Mouse (Mus musculus) limb, embryonic 15.5 days (tissue): ENCODE data around the gene Cc2d1a. TPM values are rescaled to one million over a fixed set of nuclear protein-coding genes. Genes with fewer than 3 reads are reported as not detected.
A peak's percentile ranks its signal among the peaks of the same experiment; 100 is the strongest.

ENCODE experiments used
- ATAC-seq: fragments of 200-750 bp; cut with Nextera tagmentation; 2 replicates; pipeline ENCODE4 v1.8.0; 2017; ENCODE audit warnings: low read depth, moderate TSS enrichment; ENCODE audit not compliant: insufficient number of reproducible peaks, low FRiP score, low TSS enrichment
- H3K27ac ChIP-seq: fragments of 300-500 bp; sonication (generic); 2 replicates; pipeline ENCODE4 v1.5.1; 2015; ENCODE audit warnings: moderate library complexity, mild to moderate bottlenecking, inconsistent platforms
- H3K27me3 ChIP-seq: fragments of 300-500 bp; sonication (generic); 2 replicates; pipeline ENCODE4 v1.6.1; 2015; ENCODE audit warnings: inconsistent platforms
- H3K36me3 ChIP-seq: fragments of 300-500 bp; sonication (generic); 2 replicates; pipeline ENCODE4 v1.6.1; 2015; ENCODE audit warnings: inconsistent platforms
- H3K4me1 ChIP-seq: fragments of 300-500 bp; sonication (generic); 2 replicates; pipeline ENCODE4 v1.6.1; 2015; ENCODE audit warnings: inconsistent platforms
- H3K4me2 ChIP-seq: fragments of 300-500 bp; sonication (generic); 2 replicates; pipeline ENCODE4 v1.6.1; 2015; ENCODE audit warnings: mild to moderate bottlenecking, inconsistent platforms
- H3K4me3 ChIP-seq: fragments of 300-500 bp; sonication (generic); 2 replicates; pipeline ENCODE4 v1.5.1; 2015; ENCODE audit warnings: mild to moderate bottlenecking, inconsistent platforms
- H3K9ac ChIP-seq: fragments of 300-500 bp; sonication (generic); 2 replicates; pipeline ENCODE4 v1.6.1; 2015; ENCODE audit warnings: inconsistent platforms
- H3K9me3 ChIP-seq: fragments of 300-500 bp; sonication (generic); 2 replicates; pipeline ENCODE4 v1.6.1; 2016; ENCODE audit warnings: inconsistent platforms
- WGBS: fragments of 180-500 bp; shearing (Covaris S2); methylation state at CpG from one replicate; pipeline ENCODE4 v1.1.7; 2015; 5-methylcytosine and 5-hydroxymethylcytosine counted together
- microRNA counts: library from miRNA; unstranded; fragments of <30 nt; microRNA quantifications from one replicate; lab custom pipeline; 2016
- microRNA-seq: library from miRNA; unstranded; fragments of <30 nt; microRNA quantifications from one replicate; pipeline ENCODE4, GENCODE M21; 2016
- polyA plus RNA-seq: library from polyadenylated mRNA; unstranded; fragments of >200 nt; fragmentation: Nextera tagmentation; extraction: Ambion mirVana; gene quantifications from 2 replicates; pipeline ENCODE4 v1.2.1, GENCODE M21; 2015

Gene Cc2d1a
- polyA plus RNA-seq, 1 experiment from 2014 or later: 28.5 TPM

GRCm38 (mm10) chr8:84098376-84098775 lies 49.4 kb downstream of the Cc2d1a start:
- Histone ChIP-seq H3K36me3 (peaks cover 85% of the 10 kb centered on the region), H3K27me3 (no peaks in the 10 kb centered on the region), H3K4me3 (no peak overlapping the region), H3K27ac (no peak overlapping the region), H3K9ac (no peak overlapping the region), H3K4me1 (peaks cover 14% of the 10 kb centered on the region), H3K4me2 (no peak overlapping the region), H3K9me3 (no peaks in the 10 kb centered on the region)
- 92% methylated on average over 7 of the region's 7 CpGs for WGBS
- ATAC-seq: no peak

- Histone ChIP-seq H3K4me3 (no peak overlapping the region), H3K9me3 (no peaks in the 10 kb centered on the region), H3K27me3 (no peaks in the 10 kb centered on the region), H3K4me1 (no peaks in the 10 kb centered on the region), H3K36me3 (peaks cover 88% of the 10 kb centered on the region), H3K9ac (no peak overlapping the region), H3K4me2 (no peak overlapping the region), H3K27ac (no peak overlapping the region)
- ATAC-seq: no peak
- 66% methylated on average over 8 of the region's 8 CpGs for WGBS
These were observed 51.7 kb downstream of the Cc2d1a start for GRCm38 (mm10) chr8:84096061-84096460.

GRCm38 (mm10) chr8:84090585-84090984 lies 57.2 kb downstream of the Cc2d1a start:
- H3K9me3 ChIP-seq: no peaks in the 10 kb centered on the region
- H3K36me3 ChIP-seq: peaks cover 88% of the 10 kb centered on the region
- ATAC-seq: no peak

GRCm38 (mm10) chr8:84089277-84089676 lies 58.5 kb downstream of the Cc2d1a start:
- ATAC-seq: no peak
- Histone ChIP-seq H3K9ac (no peak overlapping the region), H3K27me3 (no peaks in the 10 kb centered on the region), H3K4me3 (no peak overlapping the region), H3K36me3 (peaks cover 86% of the 10 kb centered on the region), H3K4me1 (peaks cover 6% of the 10 kb centered on the region; the same call in 1 of the 2 replicates), H3K27ac (no peak overlapping the region), H3K9me3 (no peaks in the 10 kb centered on the region), H3K4me2 (no peak overlapping the region)
- 67% methylated on average over 9 of the region's 9 CpGs for WGBS

More at GRCm38 (mm10) chr8:84090585-84090984, 57.2 kb downstream of the Cc2d1a start:
- H3K4me1 ChIP-seq: no peaks in the 10 kb centered on the region
- no peak overlapping the region for H3K9ac ChIP-seq
- H3K27ac ChIP-seq: no peak overlapping the region
- no peak overlapping the region for H3K4me3 ChIP-seq
- no peak overlapping the region for H3K4me2 ChIP-seq
- WGBS: 85% methylated on average over 8 of the region's 8 CpGs
- no peaks in the 10 kb centered on the region for H3K27me3 ChIP-seq

GRCm38 (mm10) chr8:84087821-84088220 lies 59.9 kb downstream of the Cc2d1a start:
- peaks cover 8% of the 10 kb centered on the region; the same call in 1 of the 2 replicates for H3K4me1 ChIP-seq
- no peak overlapping the region for H3K4me3 ChIP-seq
- no peak for ATAC-seq
- H3K36me3 ChIP-seq: peaks cover 86% of the 10 kb centered on the region
- no peaks in the 10 kb centered on the region for H3K9me3 ChIP-seq
- no peaks in the 10 kb centered on the region for H3K27me3 ChIP-seq
- no peak overlapping the region for H3K4me2 ChIP-seq
- no peak overlapping the region for H3K27ac ChIP-seq
- H3K9ac ChIP-seq: no peak overlapping the region
- 93% methylated on average over 14 of the region's 14 CpGs for WGBS

GRCm38 (mm10) chr8:84087156-84087555 lies 60.6 kb downstream of the Cc2d1a start:
- H3K9me3 ChIP-seq: no peaks in the 10 kb centered on the region
- H3K27ac ChIP-seq: no peak overlapping the region
- peaks cover 86% of the 10 kb centered on the region for H3K36me3 ChIP-seq
- no peak for ATAC-seq
- no peak overlapping the region for H3K4me2 ChIP-seq
- H3K9ac ChIP-seq: no peak overlapping the region
- H3K4me3 ChIP-seq: no peak overlapping the region
- no peaks in the 10 kb centered on the region for H3K27me3 ChIP-seq
- H3K4me1 ChIP-seq: peaks cover 8% of the 10 kb centered on the region; the same call in 1 of the 2 replicates
- 85% methylated on average over 7 of the region's 7 CpGs for WGBS

- Histone ChIP-seq H3K9ac (no peak overlapping the region), H3K27ac (no peak overlapping the region; the same call in 1 of the 2 replicates), H3K4me3 (no peak overlapping the region)
These were observed 63.2 kb downstream of the Cc2d1a start for GRCm38 (mm10) chr8:84084341-84085115.

GRCm38 (mm10) chr8:84083829-84084241 lies 63.9 kb downstream of the Cc2d1a start:
- ATAC-seq: no peak

More at GRCm38 (mm10) chr8:84084341-84085115, 63.2 kb downstream of the Cc2d1a start:
- Histone ChIP-seq H3K27me3 (no peaks in the 10 kb centered on the region), H3K36me3 (peaks cover 86% of the 10 kb centered on the region), H3K9me3 (no peaks in the 10 kb centered on the region), H3K4me2 (0 out of 2 replicates have a peak overlapping the region, but pooled peaks have one; percentile 19), H3K4me1 (peaks cover 8% of the 10 kb centered on the region; the same call in 1 of the 2 replicates)
- ATAC-seq: no peak
- 41% methylated on average over 42 of the region's 42 CpGs for WGBS

More at GRCm38 (mm10) chr8:84083829-84084241, 63.9 kb downstream of the Cc2d1a start:
- peaks cover 8% of the 10 kb centered on the region; the same call in 1 of the 2 replicates for H3K4me1 ChIP-seq
- H3K36me3 ChIP-seq: peaks cover 85% of the 10 kb centered on the region
- no peaks in the 10 kb centered on the region for H3K27me3 ChIP-seq
- H3K4me3 ChIP-seq: no peak overlapping the region
- H3K4me2 ChIP-seq: no peak overlapping the region
- H3K9me3 ChIP-seq: no peaks in the 10 kb centered on the region
- no peak overlapping the region for H3K9ac ChIP-seq
- no peak overlapping the region for H3K27ac ChIP-seq
- 45% methylated on average over 8 of the region's 8 CpGs for WGBS

MicroRNA genes within 50 kb of the gene (microRNA counts, 519-probe panel; counts per million panel counts)
- microRNA mmu-miR-181c (lab: Ali Mortazavi, UCI) (2,767 counts per million, percentile 61 among the panel's probes with 10 or more counts), microRNA mmu-miR-709 (lab: Ali Mortazavi, UCI) (2,056 counts per million, percentile 36 among the panel's probes with 10 or more counts)

Small RNAs within 50 kb of the gene (microRNA-seq; reads per million reads assigned to microRNA genes)
- gene Gm25110 (not detected), gene Mir181c (5,275 reads per million, percentile 91 among the genes with 10 or more reads in this experiment), gene Mir181d (3,747 reads per million, percentile 86 among the genes with 10 or more reads in this experiment), gene Mir709 (not detected)

Other genes starting within 250 kb of the Cc2d1a start
- gene Adgrl1, start 247.8 kb downstream of the Cc2d1a start, polyA plus RNA-seq: 17.2 and 23.5 TPM in 2 replicates
- 0.35 and 0.37 TPM in 2 replicates for gene Gm10644, start 192.7 kb downstream of the Cc2d1a start, polyA plus RNA-seq
- 55.8 and 62.5 TPM in 2 replicates for gene Asf1b, start 192.4 kb downstream of the Cc2d1a start, polyA plus RNA-seq
- 171 and 227 TPM in 2 replicates for gene Prkaca, start 174.9 kb downstream of the Cc2d1a start, polyA plus RNA-seq
- gene Samd1, start 150.3 kb downstream of the Cc2d1a start, polyA plus RNA-seq: 8.8 and 10.6 TPM in 2 replicates
- gene 1700067K01Rik, start 146.4 kb downstream of the Cc2d1a start, polyA plus RNA-seq: 0.58 and 1.00 TPM in 2 replicates
- gene 2210011C24Rik, start 135.8 kb downstream of the Cc2d1a start, polyA plus RNA-seq: 0.27 and 0.71 TPM in 2 replicates
- gene Palm3, start 126.5 kb downstream of the Cc2d1a start, polyA plus RNA-seq: 5.4 and 5.5 TPM in 2 replicates
- 1.7 and 2.2 TPM in 2 replicates for gene Il27ra, start 105.3 kb downstream of the Cc2d1a start, polyA plus RNA-seq
- not detected in 2 replicates for gene Rln3, start 102.9 kb downstream of the Cc2d1a start, polyA plus RNA-seq
- 1.0 and 1.4 TPM in 2 replicates for gene Gm10643, start 82.8 kb downstream of the Cc2d1a start, polyA plus RNA-seq
- gene Rfx1, start 81.1 kb downstream of the Cc2d1a start, polyA plus RNA-seq: 8.0 and 8.5 TPM in 2 replicates
- 6.8 and 8.7 TPM in 2 replicates for gene Dcaf15, start 43.2 kb downstream of the Cc2d1a start, polyA plus RNA-seq
- gene Podnl1, start 21.9 kb downstream of the Cc2d1a start, polyA plus RNA-seq: 2.0 and 2.2 TPM in 2 replicates
- gene 4930432K21Rik, start 89 bp upstream of the Cc2d1a start, polyA plus RNA-seq: 1.1 and 1.3 TPM in 2 replicates
- 1.8 and 3.0 TPM in 2 replicates for gene Nanos3, start 37.3 kb upstream of the Cc2d1a start, polyA plus RNA-seq
- gene Zswim4, start 89.1 kb upstream of the Cc2d1a start, polyA plus RNA-seq: 13.5 and 15.1 TPM in 2 replicates
- gene D8Ertd738e, start 101.8 kb upstream of the Cc2d1a start, polyA plus RNA-seq: 309 and 325 TPM in 2 replicates
- gene Mri1, start 109.4 kb upstream of the Cc2d1a start, polyA plus RNA-seq: 62.0 and 65.5 TPM in 2 replicates
- gene Ccdc130, start 122.4 kb upstream of the Cc2d1a start, polyA plus RNA-seq: 18.8 and 20.6 TPM in 2 replicates
- 3.3 and 5.2 TPM in 2 replicates for gene Cacna1a, start 240.5 kb upstream of the Cc2d1a start, polyA plus RNA-seq